Mouse (Mus musculus) cerebellum, postnatal 4 days (tissue): Measurements from ENCODE around the gene Gm42742.

Experiments
- DNase-seq, 2 experiments: peaks; one replicate each; pipeline ENCODE4 v3.0.0; 2022; ENCODE audit warnings: low spot score in 2 of 2, mixed read lengths in 1 of 2

Gene Gm42742

DNA sequence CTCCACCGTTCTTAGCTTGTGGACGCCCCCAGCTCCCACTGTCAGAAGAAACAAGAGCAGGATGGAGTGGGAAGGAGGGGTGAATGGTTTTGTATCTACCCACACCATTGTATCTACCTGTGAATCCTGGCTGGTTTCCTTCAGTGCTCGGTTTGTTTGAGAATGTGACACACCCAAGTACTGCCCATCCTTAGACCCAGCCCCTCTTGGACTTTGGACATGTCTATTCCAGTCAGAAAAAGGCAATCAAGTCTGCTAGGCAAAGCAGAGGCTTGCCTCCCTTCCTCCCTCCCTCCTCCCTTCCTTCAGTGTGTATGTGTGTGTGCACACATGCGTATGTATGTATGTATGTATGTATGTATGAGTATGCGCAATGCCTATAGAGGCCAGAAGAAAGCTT is 17.3 kb downstream of the Gm42742 start:
- DNase-seq: no peak

- DNase-seq: no peak
Measured at GRCm38 (mm10) chr7:126999568-126999967, 21.3 kb downstream of the Gm42742 start.

GRCm38 (mm10) chr7:126996449-126996848 is 24.4 kb downstream of the Gm42742 start:
- DNase-seq: no peak

GRCm38 (mm10) chr7:126988816-126989215 is 32.1 kb downstream of the Gm42742 start:
- no peak for DNase-seq

- peak in 1 of 2 experiments; percentile 27 for DNase-seq
Measured at GRCm38 (mm10) chr7:126986319-126986718, 34.6 kb downstream of the Gm42742 start.

DNA sequence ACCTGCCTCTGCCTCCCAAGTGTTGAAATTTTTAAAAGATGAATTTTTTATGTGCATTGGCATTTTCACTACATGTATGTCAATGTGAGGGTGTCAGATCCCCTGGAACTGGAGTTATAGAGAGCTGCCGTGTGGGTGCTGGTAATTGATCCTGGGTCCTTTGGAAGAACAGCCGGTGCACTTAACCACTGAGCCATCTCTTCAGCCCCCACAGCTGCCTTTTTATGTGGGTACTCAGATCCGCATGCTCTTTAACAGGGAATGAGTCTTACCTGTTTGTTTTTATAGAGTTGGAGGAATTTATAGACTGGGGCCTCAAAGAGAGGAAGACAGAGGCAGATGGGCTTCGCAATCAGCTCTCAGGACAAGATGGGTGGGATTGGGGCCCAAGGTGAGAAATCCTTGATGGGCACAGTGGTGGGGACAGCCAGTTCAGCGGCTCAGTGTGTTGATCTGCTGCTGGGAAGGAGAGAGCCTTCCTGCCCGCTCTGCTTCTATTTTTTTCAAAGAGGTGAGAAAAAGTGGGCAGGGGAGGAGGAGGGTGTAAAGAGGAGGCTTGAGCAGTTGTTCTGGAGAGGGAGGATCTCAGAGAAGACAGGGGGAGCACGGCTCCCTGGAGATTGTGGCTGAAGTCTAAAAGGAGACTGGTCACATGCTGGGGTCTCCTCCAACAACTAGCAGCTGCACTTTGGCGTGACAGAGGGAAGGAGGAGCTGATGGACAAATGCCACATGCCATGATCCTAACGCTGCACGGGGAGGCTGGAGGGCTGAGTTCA is 36.0 kb downstream of the Gm42742 start:
- no peak for DNase-seq

GRCm38 (mm10) chr7:126983113-126983512 is 37.8 kb downstream of the Gm42742 start:
- no peak for DNase-seq

- DNase-seq: no peak
Measured at GRCm38 (mm10) chr7:126982054-126982453, 38.8 kb downstream of the Gm42742 start.

- DNase-seq: no peak
Measured at GRCm38 (mm10) chr7:126981601-126982000, 39.3 kb downstream of the Gm42742 start.

DNA sequence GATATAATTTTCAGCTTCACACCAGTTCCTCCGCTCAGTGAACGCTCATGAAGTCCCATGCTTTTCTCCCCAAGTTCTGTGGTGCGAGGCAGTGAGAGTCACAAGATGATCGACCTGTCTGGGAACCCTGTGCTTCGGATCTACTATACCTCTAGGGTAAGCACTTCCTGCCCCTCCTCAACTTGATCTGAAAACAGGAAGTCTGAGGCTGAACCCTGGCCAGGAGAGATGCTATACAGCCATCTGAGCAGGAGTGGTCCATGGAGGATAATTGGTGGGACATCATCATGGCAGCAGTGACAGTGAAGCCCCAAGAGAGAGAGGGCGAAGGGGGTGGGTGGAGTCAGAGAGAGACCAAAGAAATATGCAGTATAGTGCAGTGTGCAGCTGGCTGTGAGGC is 42.1 kb downstream of the Gm42742 start:
- DNase-seq: no peak

DNA sequence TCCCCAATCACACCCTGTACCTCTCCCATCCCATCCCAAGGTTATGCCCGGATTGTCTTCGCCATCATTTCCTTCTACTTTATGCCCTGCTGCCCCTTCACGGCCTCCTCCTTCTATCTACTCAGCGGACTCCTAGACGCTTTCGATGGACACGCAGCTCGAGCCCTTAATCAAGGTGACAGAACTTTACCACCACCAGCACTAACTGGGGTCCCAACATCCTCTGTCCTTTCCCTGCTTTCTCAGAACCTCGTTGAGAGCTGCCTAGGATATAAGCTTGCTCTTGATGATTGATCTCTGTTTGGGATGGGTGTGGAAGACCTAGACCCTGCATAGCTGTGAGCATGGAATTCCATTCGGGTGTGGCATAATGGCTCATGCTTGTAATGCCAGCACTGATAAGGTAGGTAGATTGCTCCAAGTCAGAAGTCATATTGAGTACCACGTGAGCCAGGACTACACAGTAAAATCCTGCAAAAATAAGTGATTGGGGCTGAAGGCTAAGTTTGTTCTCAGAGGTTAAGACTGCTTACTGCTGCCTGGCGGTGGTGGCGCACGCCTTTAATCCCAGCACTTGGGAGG is 43.9 kb downstream of the Gm42742 start:
- DNase-seq: no peak

DNA sequence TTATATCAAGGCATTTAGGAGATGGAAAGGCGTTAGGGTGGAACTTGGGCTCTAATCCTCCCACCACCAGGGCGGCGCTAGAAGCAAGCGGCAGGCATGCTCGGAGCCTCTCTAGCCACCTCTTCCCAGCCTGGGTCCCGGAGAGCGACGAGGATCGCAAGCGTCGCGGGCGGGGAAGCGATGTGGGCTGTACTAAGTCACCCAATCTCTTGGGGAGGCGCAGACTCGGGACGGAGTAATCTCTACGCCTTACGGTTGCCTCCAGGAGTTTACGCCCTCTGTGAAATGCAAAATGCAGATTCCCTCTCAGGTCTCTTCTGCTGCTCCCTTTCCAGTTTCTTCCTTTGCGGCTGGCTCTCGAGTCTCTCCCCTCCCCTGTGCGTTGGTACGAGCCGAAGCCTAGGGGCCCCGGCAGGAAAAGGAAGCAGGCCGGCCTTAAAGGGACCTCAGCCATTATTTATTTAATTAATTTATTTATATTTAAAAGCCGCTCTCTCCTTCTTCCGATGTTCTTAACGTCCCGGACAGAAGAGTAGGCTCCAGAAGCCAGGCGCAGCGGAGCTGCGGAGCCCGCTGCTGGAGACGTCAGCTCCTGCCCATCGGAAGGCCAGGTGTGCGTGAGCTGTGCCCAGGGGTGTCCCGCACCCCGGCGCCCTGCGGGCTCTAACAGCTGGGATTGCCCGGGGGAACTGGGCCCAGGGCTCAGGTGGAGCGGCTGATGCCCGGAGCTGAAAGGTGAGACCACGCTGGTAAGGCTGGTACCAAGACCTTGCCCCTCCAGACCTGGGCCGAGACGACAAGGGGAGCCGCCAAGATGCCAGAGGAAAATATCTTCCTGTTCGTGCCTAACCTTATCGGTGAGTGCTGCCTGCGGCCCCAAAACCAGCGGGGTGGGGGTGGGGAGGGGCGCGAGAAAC is 44.7 kb downstream of the Gm42742 start, which contains the start of gene Cdiptos:
Cdiptos (minus strand) TSS at position 149 of the 917 bp plus-strand sequence.
- DNase-seq: peak; percentile 96 to 98

GRCm38 (mm10) chr7:126975893-126975949 is 45.2 kb downstream of the Gm42742 start, which contains the start of gene Cdipt:
Cdipt (plus strand) TSS chr7:126975914.
- DNase-seq: no peak

DNA sequence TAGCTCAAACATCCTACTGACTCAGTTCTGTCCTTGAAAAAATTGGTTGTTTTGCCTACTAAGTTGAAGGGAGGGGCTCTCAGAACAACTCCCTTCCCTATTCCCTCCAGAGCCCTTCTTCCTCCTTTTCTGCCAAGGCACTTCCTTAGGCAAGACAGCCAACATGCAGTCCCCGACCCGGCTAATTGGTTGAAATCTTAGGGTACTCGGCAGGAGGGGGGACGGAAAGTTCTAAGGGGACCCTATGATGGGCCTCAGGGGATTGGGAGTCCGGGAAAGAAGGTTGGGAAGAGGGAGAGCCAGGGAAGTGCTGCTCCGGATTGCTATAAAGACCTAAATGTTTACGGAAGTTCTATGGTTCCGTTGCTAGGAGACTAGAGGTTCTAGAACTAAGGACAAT is 45.4 kb downstream of the Gm42742 start:
- DNase-seq: no peak

DNA sequence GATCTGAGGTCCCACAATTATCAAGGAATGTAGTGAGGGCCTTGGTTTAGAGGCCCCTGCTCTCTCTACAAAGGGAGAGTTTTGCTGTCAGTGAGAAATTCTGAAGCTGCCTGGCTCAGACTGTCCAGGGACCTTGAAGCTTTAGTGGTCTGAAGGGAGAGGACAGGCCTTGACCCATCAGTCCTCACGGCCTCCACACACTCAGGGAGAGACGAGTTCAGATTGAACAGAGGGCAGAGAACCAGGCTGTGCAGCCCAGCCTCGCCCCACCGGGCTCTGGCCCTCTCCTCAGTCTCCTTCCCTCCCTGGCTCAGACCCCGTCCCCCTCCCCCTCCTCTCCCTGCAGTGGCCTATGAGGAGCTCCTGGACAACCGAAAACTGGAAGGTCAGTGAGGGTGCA is 53.5 kb downstream of the Gm42742 start:
- no peak for DNase-seq

DNA sequence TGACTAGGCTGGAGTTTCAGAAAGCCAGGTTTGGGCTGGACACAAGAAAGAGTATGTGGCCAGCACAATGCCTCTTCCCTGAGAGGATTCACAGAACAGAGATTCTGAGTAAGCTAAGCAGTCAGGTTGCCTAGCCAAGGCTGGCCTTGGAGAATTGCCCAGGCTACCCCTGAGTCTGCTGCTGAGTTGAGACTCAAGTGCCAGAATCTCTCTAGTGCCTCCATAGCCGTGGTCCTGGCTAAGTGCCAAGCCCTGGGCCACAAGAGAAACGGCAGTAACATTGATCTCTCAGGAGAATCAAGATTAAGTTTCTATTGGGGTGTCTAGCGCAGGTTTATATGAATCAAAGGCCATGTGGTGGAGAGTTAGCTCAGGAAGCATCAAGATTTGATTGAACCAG is 55.3 kb downstream of the Gm42742 start:
- no peak for DNase-seq
